7 mouse cellular contexts compared by ENCODE assay signal in the genomic region with DNA sequence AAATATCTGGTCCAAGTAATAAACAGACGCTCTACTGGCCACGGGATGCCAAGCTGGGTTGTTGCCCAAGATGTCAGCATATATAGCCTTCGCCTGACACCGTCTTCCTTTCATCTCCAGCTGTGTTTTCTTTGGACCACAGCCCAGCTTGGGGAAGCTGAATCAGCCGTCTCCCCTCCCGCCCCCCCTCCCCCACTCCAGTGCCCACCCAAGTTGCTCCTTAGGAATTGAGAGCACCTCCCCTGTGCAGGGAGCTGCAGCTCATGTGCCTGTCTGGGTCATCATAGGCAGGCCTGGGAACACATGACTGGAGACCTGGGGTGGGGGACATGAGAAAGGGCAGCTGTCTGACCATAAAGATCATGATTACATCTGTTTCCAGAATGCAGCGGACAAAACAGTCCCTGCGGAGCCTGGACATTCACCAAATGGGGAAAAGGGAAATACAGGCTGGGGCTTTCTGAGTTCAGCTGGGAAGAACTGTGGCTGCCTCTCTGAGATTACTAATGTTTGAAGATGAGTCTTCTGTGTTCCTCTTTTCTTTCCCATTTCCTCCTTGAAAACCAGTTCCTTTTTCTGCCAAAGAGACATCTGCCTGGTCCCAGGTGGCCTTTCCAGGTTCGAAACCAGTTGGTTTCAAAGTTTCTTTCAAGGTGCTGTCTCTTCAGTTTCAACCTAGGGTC. TPM values are rescaled to one million over a fixed set of nuclear protein-coding genes. Genes with fewer than 3 reads are reported as not detected.
DNase-seq lines count a peak whose midpoint lies in the region; ATAC-seq and TF ChIP-seq lines count a peak whose summit lies in the region.

No protein-coding gene starts in this region.

- H3K4me3 ChIP-seq in CH12.LX (replicated peaks in 1 of 3; ENCODE audit: low read depth in 2 of 3, low read length in 2 of 3, poor library complexity in 1 of 3) = no peak overlapping the region
- H3K4me3 ChIP-seq in embryonic facial prominence, embryonic 13.5 days = no peak overlapping the region
- H3K4me3 ChIP-seq in lung, embryonic 16.5 days (ENCODE audit: low read length) = no peak overlapping the region

- H3K27ac ChIP-seq in CH12.LX (ENCODE audit: insufficient read depth, low read depth) = no peak overlapping the region
- 0 out of 2 replicates have a peak overlapping the region, but pooled peaks have one; percentile 8 for H3K27ac ChIP-seq in embryonic facial prominence, embryonic 13.5 days
- H3K27ac ChIP-seq in lung, embryonic 16.5 days (ENCODE audit: low read length) = peak overlapping the region; percentile 97

- no peak for TF ChIP-seq RAD21 in CH12.LX (IDR thresholded peaks at IDR 0.05; ENCODE audit: low read depth, low read length)

- H3K4me1 ChIP-seq in CH12.LX (ENCODE audit: control insufficient read depth in 1 of 2, insufficient read depth in 2 of 2) = peaks cover 0 to 37% of the 10 kb centered on the region in 2 experiments; a peak in 3 of 4 replicates
- peaks cover 35% of the 10 kb centered on the region for H3K4me1 ChIP-seq in embryonic facial prominence, embryonic 13.5 days
- H3K4me1 ChIP-seq in lung, embryonic 16.5 days (replicated peaks; ENCODE audit: control insufficient read depth, insufficient read depth, low read length) = peaks cover 43% of the 10 kb centered on the region

- TF ChIP-seq POLR2A in CH12.LX (IDR thresholded peaks at IDR 0.05; ENCODE audit: low read depth, low read length) = no peak

- dilution Hi-C loops in CH12.LX (cut with MboI; ENCODE audit: extremely low pct_ligation_motif_present, extremely low pct_unique_long_range_greater_than_20kb, low sequenced_read_pairs) = no loop called here

- no peaks in the 10 kb centered on the region for H3K79me2 ChIP-seq in CH12.LX (replicated peaks; ENCODE audit: control insufficient read depth, extremely low read depth, insufficient read depth, poor library complexity, severe bottlenecking)

- peak; percentile 96 for TF ChIP-seq EP300 in CH12.LX (IDR thresholded peaks at IDR 0.05; ENCODE audit: low read length)

- no peaks in the 10 kb centered on the region for H3K36me3 ChIP-seq in CH12.LX (replicated peaks in 1 of 2; ENCODE audit: control insufficient read depth in 1 of 2, insufficient read depth in 1 of 2, low read length in 1 of 2)
- no peaks in the 10 kb centered on the region for H3K36me3 ChIP-seq in embryonic facial prominence, embryonic 13.5 days
- no peaks in the 10 kb centered on the region for H3K36me3 ChIP-seq in lung, embryonic 16.5 days (ENCODE audit: control insufficient read depth, insufficient read depth, low read length)

- DNase-seq in 416B (ENCODE audit: low read depth) (peak; percentile 61), CH12.LX (ENCODE audit: extremely low read depth) (peak; percentile 60)
- peak; percentile 83 to 88 for DNase-seq in heart, postnatal 10 days
- no peak for DNase-seq in thymus, postnatal 4 days
- DNase-seq in yolk sac, embryonic 10.5 days (ENCODE audit: low spot score) = no peak

- no peak overlapping the region for H3K4me2 ChIP-seq in CH12.LX (ENCODE audit: insufficient read depth, low read depth, poor library complexity, severe bottlenecking)
- H3K4me2 ChIP-seq in embryonic facial prominence, embryonic 13.5 days = no peak overlapping the region
- H3K4me2 ChIP-seq in lung, embryonic 16.5 days (ENCODE audit: low read depth, low read length) = peak overlapping the region; percentile 27; the same call in 1 of the 2 replicates

- no peak for ATAC-seq in embryonic facial prominence, embryonic 13.5 days (ENCODE audit: insufficient number of reproducible peaks, insufficient read depth, low FRiP score, low TSS enrichment, low read depth)
- peak; percentile 86 for ATAC-seq in lung, embryonic 16.5 days (ENCODE audit: low read depth)

- in situ Hi-C loops in CH12.LX (cut with MboI; ENCODE audit: low pct_ligation_motif_present, low pct_unique_long_range_greater_than_20kb, low sequenced_read_pairs) = no loop called here

- peaks cover 6% of the 10 kb centered on the region for H3K27me3 ChIP-seq in CH12.LX (replicated peaks)
- H3K27me3 ChIP-seq in embryonic facial prominence, embryonic 13.5 days = peaks cover 14% of the 10 kb centered on the region
- no peaks in the 10 kb centered on the region for H3K27me3 ChIP-seq in lung, embryonic 16.5 days (ENCODE audit: control insufficient read depth, insufficient read depth, low read depth, low read length)

- intact Hi-C loops in heart, postnatal 10 days (cut with DNase I) = no loop called here

- H3K9me3 ChIP-seq in CH12.LX (replicated peaks; ENCODE audit: low read length) = peaks cover 5% of the 10 kb centered on the region
- 0 out of 2 replicates have a peak, but pooled peaks cover under 1% of the 10 kb centered on the region for H3K9me3 ChIP-seq in embryonic facial prominence, embryonic 13.5 days
- no peaks in the 10 kb centered on the region for H3K9me3 ChIP-seq in lung, embryonic 16.5 days (ENCODE audit: control insufficient read depth, low read length)

- no peak for TF ChIP-seq CTCF in CH12.LX (conservative IDR thresholded peaks at IDR 0.05 in 1 of 2, IDR thresholded peaks at IDR 0.05 in 1 of 2; ENCODE audit: low read depth in 2 of 2, low read length in 2 of 2)

- 38% methylated on average over 9 of the region's 9 CpGs for WGBS in embryonic facial prominence, embryonic 13.5 days
- 18% methylated on average over 8 of the region's 9 CpGs for WGBS in lung, embryonic 16.5 days

- no peak overlapping the region for H3K9ac ChIP-seq in CH12.LX (ENCODE audit: insufficient read depth, low read depth)
- no peak overlapping the region for H3K9ac ChIP-seq in embryonic facial prominence, embryonic 13.5 days
- no peak overlapping the region for H3K9ac ChIP-seq in lung, embryonic 16.5 days (ENCODE audit: low read length)

TF ChIP-seq in CH12.LX, 34 proteins besides CTCF, POLR2A, EP300 and RAD21 (continues in another document):
- TF ChIP-seq POLR2AphosphoS2 (IDR thresholded peaks at IDR 0.05; ENCODE audit: low read depth, low read length) (no peak), SIN3A (IDR thresholded peaks at IDR 0.05; ENCODE audit: low read length) (no peak), CHD2 (IDR thresholded peaks at IDR 0.05; ENCODE audit: low read length) (0 out of 2 replicates have a peak, but pooled peaks have one; percentile 55), CHD1 (IDR thresholded peaks at IDR 0.05; ENCODE audit: low read depth, low read length) (no peak), MEF2A (IDR thresholded peaks at IDR 0.05; ENCODE audit: borderline replicate concordance, low read depth, low read length) (peak; percentile 52; the same call in 1 of the 2 replicates), PAX5 (IDR thresholded peaks at IDR 0.05; ENCODE audit: low read length) (no peak), JUN (IDR thresholded peaks at IDR 0.05; ENCODE audit: insufficient read depth, low read depth, low read length) (no peak), SMC3 (IDR thresholded peaks at IDR 0.05; ENCODE audit: low read depth, low read length) (no peak), MAZ (IDR thresholded peaks at IDR 0.05; ENCODE audit: low read depth, low read length) (no peak), NRF1 (IDR thresholded peaks at IDR 0.05; ENCODE audit: low read depth, low read length) (no peak), ZKSCAN1 (IDR thresholded peaks at IDR 0.05; ENCODE audit: borderline replicate concordance, low read depth, low read length) (no peak), E2F4 (IDR thresholded peaks at IDR 0.05; ENCODE audit: insufficient replicate concordance, low read depth, low read length) (0 out of 2 replicates have a peak, but pooled peaks have one; percentile 19), UBTF (IDR thresholded peaks at IDR 0.05; ENCODE audit: low read depth, low read length) (no peak), BHLHE40 (IDR thresholded peaks at IDR 0.05; ENCODE audit: low read depth, low read length) (peak; percentile 43; the same call in 1 of the 2 replicates), IRF4 (IDR thresholded peaks at IDR 0.05; ENCODE audit: low read depth, low read length) (peak; percentile 88)

RNA-seq across cellular contexts. Expression of a gene that starts 4.8 kb away (rescaled TPM):
- total RNA-seq in CH12.LX (2012; rRNA removed) (4.4 and 5.5 TPM in 2 replicates), CH12.LX (2014; rRNA removed) (0.85 and 1.1 TPM in 2 replicates)
- 0.94 and 0.98 TPM in 2 replicates for polyA plus RNA-seq in CH12.LX (2012; ENCODE audit: insufficient read length, low read depth)
- polyA plus RNA-seq in embryonic facial prominence, embryonic 13.5 days (2015; fragmentation: Nextera tagmentation; extraction: Ambion mirVana) = 67.4 and 69.8 TPM in 2 replicates
- total RNA-seq in heart, postnatal 10 days (2021) = 10 to 100 TPM; 39.1 to 40.9 TPM
- polyA plus RNA-seq in lung, embryonic 16.5 days (2015; fragmentation: Nextera tagmentation; extraction: Ambion mirVana) = 193 and 203 TPM in 2 replicates

RNA-seq across cellular contexts. Expression of a gene that starts 16.8 kb away (rescaled TPM):
- total RNA-seq in CH12.LX (2012; rRNA removed) = 30.0 and 33.6 TPM in 2 replicates
- 18.2 and 20.0 TPM in 2 replicates for total RNA-seq in CH12.LX (2014; rRNA removed)
- 49.1 and 59.1 TPM in 2 replicates for polyA plus RNA-seq in CH12.LX (2012; ENCODE audit: insufficient read length, low read depth)
- polyA plus RNA-seq in embryonic facial prominence, embryonic 13.5 days (2015; fragmentation: Nextera tagmentation; extraction: Ambion mirVana) = 78.4 and 78.8 TPM in 2 replicates
- total RNA-seq in heart, postnatal 10 days (2021) = 10 to 100 TPM; 42.2 to 45.1 TPM
- 75.3 and 75.8 TPM in 2 replicates for polyA plus RNA-seq in lung, embryonic 16.5 days (2015; fragmentation: Nextera tagmentation; extraction: Ambion mirVana)

RNA-seq across cellular contexts. Expression of a gene that starts 29.1 kb away (rescaled TPM):
- 2.9 and 4.1 TPM in 2 replicates for total RNA-seq in CH12.LX (2012; rRNA removed)
- total RNA-seq in CH12.LX (2014; rRNA removed) = 1.6 and 2.1 TPM in 2 replicates
- polyA plus RNA-seq in CH12.LX (2012; ENCODE audit: insufficient read length, low read depth) = 1.7 and 1.8 TPM in 2 replicates
- 8.4 and 9.0 TPM in 2 replicates for polyA plus RNA-seq in embryonic facial prominence, embryonic 13.5 days (2015; fragmentation: Nextera tagmentation; extraction: Ambion mirVana)
- total RNA-seq in heart, postnatal 10 days (2021) = 10 to 100 TPM; 26.4 to 35.8 TPM
- polyA plus RNA-seq in lung, embryonic 16.5 days (2015; fragmentation: Nextera tagmentation; extraction: Ambion mirVana) = 7.1 and 7.8 TPM in 2 replicates

RNA-seq across cellular contexts. Expression of a gene that starts 29.6 kb away (rescaled TPM):
- total RNA-seq in CH12.LX (2012; rRNA removed) (45.5 and 46.1 TPM in 2 replicates), CH12.LX (2014; rRNA removed) (17.5 and 19.9 TPM in 2 replicates)
- polyA plus RNA-seq in CH12.LX (2012; ENCODE audit: insufficient read length, low read depth) = 22.7 and 27.0 TPM in 2 replicates
- polyA plus RNA-seq in embryonic facial prominence, embryonic 13.5 days (2015; fragmentation: Nextera tagmentation; extraction: Ambion mirVana) = 129 and 139 TPM in 2 replicates
- 100 to 1,000 TPM; 108 to 116 TPM for total RNA-seq in heart, postnatal 10 days (2021)
- polyA plus RNA-seq in lung, embryonic 16.5 days (2015; fragmentation: Nextera tagmentation; extraction: Ambion mirVana) = 156 and 161 TPM in 2 replicates

RNA-seq across cellular contexts. Expression of a gene that starts 34.0 kb away (rescaled TPM):
- total RNA-seq in CH12.LX (2012; rRNA removed) (0.34 TPM in 1 of 2 replicates, not detected in the other), CH12.LX (2014; rRNA removed) (not detected in 2 replicates)
- not detected in 2 replicates for polyA plus RNA-seq in CH12.LX (2012; ENCODE audit: insufficient read length, low read depth)
- polyA plus RNA-seq in embryonic facial prominence, embryonic 13.5 days (2015; fragmentation: Nextera tagmentation; extraction: Ambion mirVana) = not detected in 2 replicates
- under 1 TPM; 0.55 to 0.69 TPM for total RNA-seq in heart, postnatal 10 days (2021)
- polyA plus RNA-seq in lung, embryonic 16.5 days (2015; fragmentation: Nextera tagmentation; extraction: Ambion mirVana) = not detected in 2 replicates

Comparison
In these comparisons a context has a peak if more than half of its experiments do, and no peak if none do; other contexts are left out.
1. DNase-seq: peak in 416B (single experiment), CH12.LX (single experiment) and heart, postnatal 10 days (2 of 2); none in thymus, postnatal 4 days (single experiment) and yolk sac, embryonic 10.5 days (single experiment).
2. RNA of a gene that starts 4.8 kb away (polyA plus RNA-seq): 193 to 203 TPM in lung, embryonic 16.5 days and 67.4 to 69.8 TPM in embryonic facial prominence, embryonic 13.5 days; 0.94 to 0.98 TPM in CH12.LX; every median in the first group is over 10 times any median in the second.